Mouse (Mus musculus): ENCODE measurements at regions not wholly inside any gene's neighbourhood (a gene's known extent, or its start where the extent isn't known, plus 50 kb on each side); places are given as distances from the start of the nearest gene placed in this dataset.
"Not testable (repeated sequence)": the region's sequence is repeated elsewhere in the genome, so short reads cannot be mapped to it uniquely, and the experiment has no call there.

DNA sequence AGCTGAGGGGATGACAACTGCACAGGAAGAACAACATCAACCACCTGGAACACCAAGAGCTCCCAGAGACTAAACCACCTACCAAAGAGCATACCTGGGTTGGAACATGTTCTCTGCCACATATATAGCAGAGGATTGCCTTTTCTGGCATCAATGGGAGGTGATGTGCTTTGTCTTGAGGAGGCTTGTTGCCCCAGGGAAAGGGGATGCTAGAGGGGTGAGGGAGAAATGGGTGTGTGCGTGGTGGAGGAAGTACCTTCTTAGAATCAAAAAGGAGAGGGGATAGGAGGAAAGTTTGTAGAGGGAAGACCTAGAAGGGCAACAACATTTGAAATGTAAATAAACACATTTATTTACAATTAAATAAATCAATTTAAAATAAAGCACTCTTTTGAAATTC lies 358.5 kb upstream of the Pfkp start:
- in situ Hi-C loops (cut with MboI, MseI): no loop called here

DNA sequence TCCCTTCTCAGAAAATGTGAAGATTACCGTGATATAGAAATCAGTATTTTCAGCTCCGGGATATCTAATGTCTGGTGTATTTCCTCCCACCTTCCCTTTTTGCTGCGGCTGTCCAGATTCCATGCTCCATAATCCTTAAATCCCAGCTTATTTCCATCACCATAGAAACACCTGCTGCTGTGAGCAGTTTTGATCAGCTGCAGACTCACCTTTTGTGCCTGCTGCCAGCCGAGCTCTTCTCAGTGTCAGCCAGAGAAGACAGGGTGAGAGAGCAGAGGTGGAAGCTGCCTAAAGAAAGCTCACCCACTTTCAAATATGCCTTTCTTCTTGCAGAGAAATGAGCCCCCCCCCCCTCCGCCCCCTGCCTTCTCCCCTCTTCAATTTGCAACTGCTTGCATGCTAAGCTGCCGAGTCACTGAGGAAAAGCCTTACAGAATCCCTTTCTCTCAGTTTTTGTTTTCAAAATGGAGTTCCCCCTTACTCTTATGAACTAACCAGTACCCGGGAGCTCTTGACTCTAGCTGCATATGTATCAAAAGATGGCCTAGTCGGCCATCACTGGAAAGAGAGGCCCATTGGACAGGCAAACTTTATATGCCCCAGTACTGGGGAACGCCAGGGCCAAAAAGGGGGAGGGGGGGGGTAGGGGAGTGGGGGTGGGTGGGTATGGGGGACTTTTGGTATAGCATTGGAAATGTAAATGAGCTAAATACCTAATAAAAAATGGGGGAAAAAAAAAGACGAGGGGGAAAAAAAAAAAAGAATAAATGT lies 350.1 kb upstream of the Pfkp start:
- in situ Hi-C loops (cut with MboI, MseI): not testable (repeated sequence)

DNA sequence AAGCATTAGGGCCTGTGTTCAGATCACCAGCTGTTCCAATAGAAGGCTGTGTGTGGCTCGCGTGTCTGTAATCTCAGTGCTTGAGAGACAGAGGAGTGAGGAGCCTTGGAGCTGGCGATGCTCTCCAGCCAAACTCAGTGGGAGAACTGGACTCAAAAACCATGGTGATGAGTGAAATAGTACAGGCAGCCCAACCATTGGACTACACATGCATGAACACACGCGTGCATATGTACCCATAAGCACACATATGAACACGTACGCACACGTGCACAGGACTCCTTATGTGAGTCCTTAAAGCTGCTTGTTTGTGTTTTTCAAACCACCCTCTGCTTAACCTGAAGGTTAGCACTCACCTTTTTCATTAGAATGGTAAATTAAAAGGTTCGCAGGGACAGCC lies 349.5 kb upstream of the Pfkp start:
- in situ Hi-C loops (cut with MboI, MseI): no loop called here

DNA sequence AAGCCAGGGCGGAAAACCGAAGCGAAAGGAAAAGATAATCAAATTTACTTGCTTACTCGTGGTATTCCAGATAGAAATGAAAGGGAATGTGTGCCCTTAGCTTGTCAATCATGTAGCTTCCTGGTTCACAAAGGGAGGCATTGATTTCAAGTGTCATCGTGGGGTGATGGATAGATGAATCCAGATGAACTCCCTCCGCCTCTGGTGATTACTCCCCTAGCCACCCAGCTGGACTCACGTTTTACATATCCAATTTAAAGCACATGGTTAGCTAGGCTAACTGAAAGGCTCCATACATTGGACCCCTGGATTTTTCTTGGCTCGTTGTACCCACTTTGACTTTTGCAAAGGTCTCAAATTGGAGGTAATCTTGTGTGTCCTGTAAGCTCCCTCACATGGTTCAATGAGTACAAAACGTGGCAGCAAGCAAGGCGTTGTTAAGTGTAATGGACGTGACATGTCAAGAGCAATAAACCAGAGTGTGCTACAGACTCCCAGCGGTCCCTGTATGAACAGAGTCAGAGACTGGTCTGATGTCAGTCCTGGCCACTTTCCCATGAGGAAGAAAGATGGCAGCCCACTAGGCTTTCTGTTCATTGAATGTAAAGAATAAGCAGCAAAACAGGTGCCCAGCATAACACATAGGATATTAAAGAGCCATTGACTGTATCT lies 343.9 kb upstream of the Pfkp start:
- in situ Hi-C loops (cut with MboI, MseI): no loop called here

DNA sequence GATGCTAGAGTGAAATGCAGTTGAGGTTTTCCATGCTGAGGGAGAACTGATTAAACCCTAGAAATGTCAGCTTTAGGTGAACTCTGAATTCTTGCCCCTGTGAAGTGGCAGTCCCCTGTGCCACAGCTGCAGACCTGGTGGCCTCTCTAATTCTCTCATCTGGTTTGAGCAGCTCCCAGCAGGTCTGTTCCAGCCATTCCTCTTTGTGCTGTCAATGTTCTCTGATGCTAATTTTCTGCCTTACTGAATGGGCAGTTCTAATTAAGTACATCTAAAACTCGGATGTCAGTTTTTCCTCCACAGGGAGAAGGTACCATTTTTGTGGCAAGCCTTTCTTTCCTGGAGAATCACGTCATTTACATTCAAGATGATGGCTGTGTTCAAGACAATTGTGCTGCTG lies 343.1 kb upstream of the Pfkp start:
- in situ Hi-C loops (cut with MboI, MseI): no loop called here

DNA sequence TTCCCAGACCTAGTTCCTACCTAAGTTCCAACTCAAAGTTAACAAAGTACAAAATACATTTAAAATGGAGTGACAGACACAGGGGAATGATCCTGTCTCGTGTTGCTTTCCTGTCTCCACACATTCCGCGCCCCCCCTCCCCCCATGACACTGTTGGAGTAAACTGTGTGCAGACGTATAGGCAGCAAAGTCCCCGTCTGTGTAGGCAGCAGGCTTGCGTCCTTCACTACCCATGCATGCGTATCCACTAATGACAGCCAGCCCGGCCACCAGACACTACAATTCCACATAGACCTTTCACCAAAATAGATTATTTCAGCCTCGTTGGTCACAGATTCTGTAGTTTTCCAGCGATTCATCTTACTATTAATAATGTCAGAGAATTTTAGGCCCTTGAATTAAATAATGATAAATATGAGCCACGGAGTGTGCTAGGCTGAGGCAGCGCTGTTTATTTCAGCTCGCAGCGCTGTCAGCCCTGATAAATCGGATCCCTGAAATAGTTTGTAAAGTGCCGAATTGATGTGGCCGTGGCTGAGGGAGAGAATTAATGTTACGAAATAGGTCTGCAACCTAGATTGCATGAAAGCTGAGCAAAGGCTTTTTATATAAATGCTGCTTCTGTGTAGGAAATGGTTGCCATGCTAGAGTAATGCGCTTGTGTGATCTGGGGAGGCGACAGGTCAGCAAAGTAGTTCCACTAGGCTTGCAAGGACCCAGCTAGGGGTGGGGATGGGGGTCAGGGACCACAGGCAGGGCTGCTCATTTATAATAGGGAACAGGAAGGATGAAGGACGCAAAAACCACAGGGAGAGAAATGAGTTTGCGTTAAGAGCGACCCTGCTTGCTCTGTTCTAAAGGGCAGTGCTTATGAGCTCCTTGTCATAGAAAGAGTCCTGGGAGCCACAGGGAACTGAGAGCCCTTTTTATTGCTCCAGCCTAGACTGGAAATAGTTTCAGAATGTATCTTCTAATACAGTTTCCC lies 336.7 kb upstream of the Pfkp start:
- in situ Hi-C loops (cut with MboI, MseI): no loop called here

DNA sequence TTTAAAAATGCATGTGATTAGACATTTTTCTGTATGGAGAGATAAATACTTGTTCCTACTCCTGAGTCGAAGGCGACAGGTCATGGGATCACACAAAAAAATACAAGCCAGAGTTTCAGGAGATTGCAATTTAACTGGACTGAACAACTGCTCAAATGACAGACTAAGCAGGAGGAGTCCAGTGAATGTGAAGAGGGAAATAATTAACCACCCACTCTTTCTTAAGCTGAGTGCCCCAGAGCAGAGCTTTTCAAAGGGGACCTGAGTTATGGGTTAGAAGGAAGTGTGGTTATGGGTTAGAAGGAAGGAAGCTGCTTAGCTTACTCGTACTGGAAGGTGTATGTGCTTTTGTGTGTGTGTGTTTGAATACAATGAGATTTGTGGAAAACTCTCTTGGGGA lies 307.1 kb upstream of the Pfkp start:
- in situ Hi-C loops (cut with MboI, MseI): loop anchor here (10.0 kb wide), 1 partner anchor 1629 kb away; no protein-coding TSS in a partner anchor

DNA sequence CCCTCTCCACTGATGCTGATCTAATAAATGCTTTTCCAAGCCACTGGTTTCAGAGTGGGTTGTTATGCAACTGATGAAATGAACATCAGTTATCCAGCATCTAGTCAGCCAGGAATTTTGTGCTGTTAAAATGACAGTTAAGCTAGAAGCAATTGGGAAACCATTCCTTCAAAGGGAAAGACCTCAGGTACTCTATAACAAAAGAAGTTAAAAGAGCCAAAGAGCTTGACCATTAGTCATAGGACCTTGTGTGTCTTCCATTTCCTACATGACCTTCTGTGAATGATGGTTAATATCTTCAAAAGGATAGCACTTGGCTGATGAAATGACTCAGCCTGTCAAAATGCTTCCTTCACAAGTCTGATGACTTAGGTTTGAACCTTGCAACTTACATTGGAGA lies 275.6 kb upstream of the Pfkp start:
- in situ Hi-C loops (cut with MboI, MseI): no loop called here

DNA sequence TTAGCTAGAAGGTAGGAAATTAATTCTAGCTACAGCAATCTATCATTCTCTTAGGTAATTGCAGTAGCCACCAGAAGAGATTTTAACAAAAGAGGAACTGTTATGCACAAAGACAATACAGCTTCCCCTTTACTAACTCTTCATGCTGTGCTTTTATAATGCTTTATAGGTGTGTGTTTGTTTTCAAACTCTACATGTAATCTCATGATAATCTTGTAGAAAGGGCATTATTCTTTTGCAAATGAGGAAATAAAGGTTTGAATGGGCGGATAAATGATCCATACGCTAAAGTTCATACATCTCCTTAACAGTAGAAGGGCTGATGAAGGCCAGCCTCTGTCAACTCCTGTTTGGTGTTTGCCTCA lies 273.8 kb upstream of the Pfkp start:
- in situ Hi-C loops (cut with MboI, MseI): no loop called here

DNA sequence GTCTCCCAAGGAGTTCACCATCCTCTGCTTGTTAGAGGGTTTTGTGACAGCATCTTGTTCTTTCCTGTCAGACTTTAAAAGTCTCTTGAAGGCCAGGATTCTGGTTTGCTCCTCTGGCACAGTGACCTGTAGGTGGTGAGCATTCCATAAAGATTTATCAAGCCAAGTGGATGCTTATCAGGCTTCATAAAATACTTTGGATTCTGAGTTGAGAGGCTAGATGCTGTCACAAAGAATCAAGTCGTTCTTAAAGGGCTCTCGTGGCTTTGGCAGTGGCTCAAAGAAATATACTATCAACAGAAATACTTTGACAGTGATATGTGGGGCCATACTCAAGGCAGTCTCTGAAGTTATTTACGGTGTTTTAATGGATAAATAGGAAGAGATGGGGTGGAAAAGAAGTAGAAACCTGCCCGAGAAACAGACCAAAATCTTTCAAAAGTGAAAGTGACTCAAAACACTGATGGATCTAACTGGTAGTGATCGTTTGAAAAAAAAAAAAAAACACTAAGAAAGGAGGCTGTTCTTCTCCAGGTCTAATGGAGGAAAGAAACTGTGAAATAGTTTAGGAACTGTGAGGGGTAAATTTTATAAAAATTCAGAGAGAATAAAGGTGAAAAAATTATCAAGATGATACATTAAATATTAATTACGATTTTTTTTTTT lies 273.2 kb upstream of the Pfkp start:
- in situ Hi-C loops (cut with MboI, MseI): no loop called here

DNA sequence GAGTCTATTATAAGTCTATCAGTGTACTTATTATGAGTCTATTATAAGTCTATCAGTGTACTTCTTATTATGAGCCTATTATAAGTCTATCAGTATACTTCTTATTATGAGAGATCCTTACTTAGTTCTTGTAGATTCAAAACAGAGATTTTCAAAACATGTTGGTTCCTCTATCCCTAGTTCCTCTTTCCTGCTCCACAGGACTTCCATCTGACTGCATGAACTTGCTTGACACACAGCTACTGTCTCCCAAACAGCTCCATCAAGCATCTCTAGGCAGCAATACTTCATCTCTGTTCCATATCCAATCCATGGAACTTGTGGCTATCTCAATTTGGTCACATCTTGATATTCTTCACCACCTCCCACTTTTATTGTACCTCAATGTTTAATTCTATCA lies 257.4 kb upstream of the Pfkp start:
- in situ Hi-C loops (cut with MboI, MseI): no loop called here

DNA sequence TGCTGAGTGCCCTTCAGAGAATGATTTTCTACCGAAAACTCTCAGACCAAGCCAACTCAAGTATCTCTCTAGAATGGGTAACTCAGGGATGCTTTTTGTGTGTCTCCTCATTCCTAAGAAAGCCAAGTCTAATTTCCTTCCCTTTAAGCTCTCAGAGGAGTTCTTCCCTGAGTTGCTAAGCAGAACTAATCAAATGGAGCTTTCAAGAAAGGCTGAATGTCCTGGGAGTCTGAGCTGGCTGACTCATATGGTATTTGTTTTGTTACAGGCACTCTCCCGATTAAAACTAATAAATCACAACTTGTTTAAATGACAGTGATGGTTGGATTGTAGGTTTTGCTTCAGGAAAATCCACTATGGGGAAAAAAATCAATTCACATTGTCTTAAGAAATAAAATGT lies 253.1 kb upstream of the Pfkp start:
- in situ Hi-C loops (cut with MboI, MseI): no loop called here

DNA sequence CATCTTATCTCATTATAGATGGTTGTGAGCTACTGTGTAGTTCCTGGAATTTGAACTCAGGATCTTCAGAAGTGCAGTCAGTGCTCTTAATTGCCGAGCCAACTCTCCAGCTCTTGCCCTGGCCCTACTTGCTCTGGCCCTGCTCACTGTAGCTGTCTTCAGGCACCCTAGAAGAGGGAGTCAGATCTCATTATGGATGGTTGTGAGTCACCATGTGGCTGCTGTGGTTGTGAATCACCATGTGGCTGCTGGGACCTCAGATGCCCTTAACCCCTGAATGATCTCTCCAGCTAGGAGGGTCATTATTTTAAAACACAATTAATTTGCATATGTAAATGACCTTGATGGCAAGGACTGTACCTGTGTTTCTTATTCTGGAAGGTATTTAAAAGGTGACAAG lies 249.1 kb upstream of the Pfkp start:
- in situ Hi-C loops (cut with MboI, MseI): no loop called here

DNA sequence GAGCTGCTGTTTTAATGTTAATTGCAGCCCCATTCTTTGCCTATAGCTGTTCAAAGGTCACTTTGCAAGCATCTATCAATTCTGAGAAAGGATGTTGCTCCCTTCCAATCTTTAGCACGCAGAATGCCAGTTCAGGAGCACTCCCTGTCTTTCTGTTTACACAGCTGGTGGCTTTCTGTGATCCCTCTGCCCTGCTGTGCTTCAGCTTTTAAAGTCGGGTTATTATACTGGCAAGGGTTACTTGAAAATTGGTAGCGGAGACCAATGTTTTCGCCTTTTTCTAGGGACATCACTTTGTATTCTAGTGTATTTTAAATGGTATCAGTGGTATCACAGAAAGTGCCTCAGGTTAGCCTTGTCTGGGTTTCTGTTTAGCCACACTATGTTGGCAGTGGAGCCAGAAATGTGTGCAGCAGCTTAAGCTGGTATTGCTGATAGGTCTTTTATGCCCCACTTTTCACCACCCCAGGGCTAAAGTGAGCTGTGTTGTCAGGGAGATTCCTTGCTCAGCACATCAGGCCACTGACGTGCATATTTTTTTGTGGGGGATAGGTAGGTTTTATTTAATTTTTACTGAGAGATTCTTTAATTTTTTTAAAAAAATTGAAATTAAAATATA lies 243.0 kb upstream of the Pfkp start:
- in situ Hi-C loops (cut with MboI, MseI): no loop called here

DNA sequence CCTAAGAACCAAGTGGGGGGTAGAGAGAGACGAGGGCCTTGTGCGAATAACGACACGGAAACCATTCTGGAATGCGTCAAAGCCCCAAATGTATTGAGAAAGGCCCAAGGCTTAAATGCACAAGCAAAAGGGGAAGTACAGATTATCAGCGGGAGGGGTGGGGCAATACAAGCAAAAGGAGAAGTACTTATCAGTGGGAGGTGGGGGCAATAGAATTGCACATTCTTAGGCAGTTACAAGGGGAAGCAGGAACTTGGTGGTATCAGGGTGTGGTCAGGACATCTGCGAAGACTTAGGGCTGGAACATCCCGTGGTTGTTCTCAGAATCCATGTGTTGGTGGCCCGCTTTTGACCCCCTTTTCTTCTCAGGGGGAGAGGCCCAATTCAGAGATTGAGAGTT lies 240.9 kb upstream of the Pfkp start:
- in situ Hi-C loops (cut with MboI, MseI): not testable (repeated sequence)

DNA sequence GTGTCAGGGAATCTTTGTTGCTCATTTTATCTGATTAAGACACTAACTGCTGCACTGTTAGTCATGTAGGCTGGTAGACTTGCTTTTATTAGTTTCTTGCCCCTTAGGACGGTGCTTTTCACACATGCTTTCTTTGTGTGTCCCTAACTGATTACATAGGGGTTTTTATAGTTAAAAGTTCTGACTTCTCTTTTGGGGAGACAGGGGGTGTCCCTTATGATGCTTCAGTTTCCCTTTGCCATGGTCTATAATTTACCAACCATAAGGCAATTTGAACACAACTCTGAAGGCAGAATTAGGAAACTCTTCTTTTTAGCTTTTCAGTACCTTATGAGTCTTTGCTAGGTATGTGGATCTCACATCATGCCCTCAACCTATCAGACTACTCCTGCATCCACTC lies 239.8 kb upstream of the Pfkp start:
- in situ Hi-C loops (cut with MboI, MseI): no loop called here

DNA sequence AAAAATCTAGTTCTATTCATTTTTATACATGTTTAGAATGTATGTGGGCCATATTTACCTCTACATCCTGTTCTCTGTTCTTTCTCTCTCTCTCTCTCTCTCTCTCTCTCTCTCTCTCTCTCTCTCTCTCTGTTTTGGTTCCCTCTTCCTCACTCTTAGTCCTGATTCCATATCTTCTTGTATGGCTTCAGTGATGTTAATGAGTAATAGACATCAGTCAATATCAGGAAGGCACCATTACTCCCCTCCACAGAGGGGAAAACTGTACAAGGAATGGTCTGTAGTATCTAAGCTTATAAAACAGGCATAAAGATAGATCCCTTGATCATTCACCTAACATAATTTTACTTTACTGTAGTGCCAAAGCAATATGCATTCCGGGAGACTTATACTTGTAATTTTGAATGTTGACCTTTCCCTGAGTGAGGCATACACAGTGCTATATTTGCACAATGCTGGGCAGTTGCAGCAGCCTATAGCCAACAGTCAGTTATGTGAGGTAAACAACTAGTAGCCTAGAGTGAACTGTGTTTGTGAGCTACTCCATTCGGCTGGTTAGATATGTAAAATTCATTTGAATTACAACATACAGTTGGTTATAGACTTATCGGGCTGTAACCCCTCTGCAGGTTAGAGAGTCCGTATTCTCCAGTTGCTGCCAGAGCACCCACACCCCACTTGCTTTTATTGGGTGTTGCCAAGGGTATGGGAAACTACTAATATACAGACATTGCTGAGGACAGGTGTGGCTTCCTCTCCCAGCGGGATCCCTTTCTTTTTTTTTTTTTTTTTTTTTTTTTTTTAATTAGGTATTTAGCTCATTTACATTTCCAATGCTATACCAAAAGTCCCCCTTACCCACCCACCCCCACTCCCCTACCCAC lies 228.7 kb upstream of the Pfkp start:
- in situ Hi-C loops (cut with MboI, MseI): no loop called here

DNA sequence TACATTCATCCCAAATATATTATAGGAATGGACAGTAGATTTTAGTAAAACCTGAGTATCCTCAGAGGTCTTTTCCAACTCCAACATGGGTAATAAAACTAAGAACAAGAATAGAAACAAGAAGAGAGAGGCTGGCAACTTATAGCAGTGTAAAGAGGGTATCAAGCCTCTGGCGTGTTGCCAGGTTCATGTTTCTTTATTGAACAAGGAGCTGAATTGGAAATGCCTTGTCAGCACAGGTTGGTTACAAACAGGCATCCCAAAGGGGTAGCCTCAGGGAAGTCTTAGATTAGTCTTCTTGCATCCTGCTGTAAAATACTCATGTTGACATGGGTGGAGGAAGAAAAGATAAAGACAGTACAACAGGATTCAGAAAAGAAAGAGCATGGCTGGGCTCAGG lies 213.6 kb upstream of the Pfkp start:
- in situ Hi-C loops (cut with MboI, MseI): no loop called here

DNA sequence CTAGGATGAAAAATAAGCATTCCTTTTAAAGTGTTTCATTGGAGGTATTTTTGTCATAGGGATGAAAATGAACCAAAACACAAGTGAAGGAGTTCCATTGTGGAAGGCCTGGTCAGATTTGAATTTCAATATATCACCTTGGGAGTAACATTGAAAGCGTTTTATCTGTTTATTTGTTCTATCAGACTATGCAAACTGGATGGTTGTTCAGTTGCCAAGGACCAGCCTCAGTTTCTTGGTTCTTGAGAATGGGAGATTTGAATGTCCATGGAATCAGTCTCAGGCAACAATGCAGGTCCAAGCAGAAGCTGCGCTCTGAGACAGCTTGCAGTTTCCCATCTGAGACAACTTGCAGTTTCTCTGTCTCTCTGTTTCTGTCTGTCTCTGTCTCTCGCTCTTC lies 211.0 kb upstream of the Pfkp start:
- in situ Hi-C loops (cut with MboI, MseI): no loop called here
